Mouse (Mus musculus) layer of hippocampus, adult 9-11 months (tissue): ENCODE measurements around the gene Tle6.

ENCODE experiments used
- DNase-seq: peaks from one replicate; pipeline ENCODE4 v3.0.0; 2022

Tle6 gene

GRCm38 (mm10) chr10:81588739-81589138 is 12.1 kb downstream of the Tle6 start:
- no peak for DNase-seq

GRCm38 (mm10) chr10:81583347-81583746 is 17.5 kb downstream of the Tle6 start:
- no peak for DNase-seq

GRCm38 (mm10) chr10:81580441-81581070 is 20.3 kb downstream of the Tle6 start:
- no peak for DNase-seq

- DNase-seq, result no peak
Observed at GRCm38 (mm10) chr10:81579967-81580366, 20.9 kb downstream of the Tle6 start.

DNA sequence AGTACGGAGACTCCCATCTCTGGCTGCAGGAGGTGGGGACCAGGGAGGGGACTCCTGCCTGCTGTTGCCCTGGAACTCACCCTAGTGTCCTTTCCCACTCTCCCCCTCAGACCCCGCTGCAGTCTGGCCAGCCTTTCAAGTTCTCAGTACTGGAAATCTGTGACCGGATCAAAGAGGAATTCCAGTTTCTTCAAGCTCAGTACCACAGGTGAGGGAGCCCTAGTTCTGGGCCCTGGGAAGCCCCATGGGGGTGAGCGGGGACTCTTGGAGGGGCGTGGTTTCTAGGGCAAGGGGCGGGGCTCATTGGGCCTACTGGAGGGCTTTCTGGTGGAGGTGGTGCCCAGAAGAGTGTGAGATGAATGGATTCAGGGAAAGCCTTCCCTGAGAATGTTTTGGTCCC is 25.2 kb downstream of the Tle6 start:
- no peak for DNase-seq

DNA sequence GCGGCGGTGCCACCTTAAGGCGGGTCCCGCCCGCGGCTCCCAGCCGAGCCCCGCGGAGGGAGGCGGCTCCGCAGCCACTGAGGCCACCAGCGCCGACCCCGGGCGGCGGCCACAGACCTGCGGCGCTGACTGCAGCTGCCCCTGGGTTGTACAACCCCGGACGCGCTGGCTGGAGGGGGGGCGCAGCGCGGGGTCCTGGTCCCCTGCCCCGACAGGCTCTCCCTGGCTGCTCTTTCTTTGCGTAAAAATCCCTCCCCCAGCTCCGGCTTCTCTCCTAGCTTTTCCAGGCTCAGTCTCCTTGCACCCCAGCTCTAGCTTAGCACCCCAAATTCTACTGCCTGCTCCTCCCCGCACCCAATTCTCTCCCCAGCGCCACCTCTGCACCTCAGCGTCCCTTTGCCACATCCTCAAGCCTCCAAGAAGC is 25.7 kb downstream of the Tle6 start:
- DNase-seq, result no peak

DNA sequence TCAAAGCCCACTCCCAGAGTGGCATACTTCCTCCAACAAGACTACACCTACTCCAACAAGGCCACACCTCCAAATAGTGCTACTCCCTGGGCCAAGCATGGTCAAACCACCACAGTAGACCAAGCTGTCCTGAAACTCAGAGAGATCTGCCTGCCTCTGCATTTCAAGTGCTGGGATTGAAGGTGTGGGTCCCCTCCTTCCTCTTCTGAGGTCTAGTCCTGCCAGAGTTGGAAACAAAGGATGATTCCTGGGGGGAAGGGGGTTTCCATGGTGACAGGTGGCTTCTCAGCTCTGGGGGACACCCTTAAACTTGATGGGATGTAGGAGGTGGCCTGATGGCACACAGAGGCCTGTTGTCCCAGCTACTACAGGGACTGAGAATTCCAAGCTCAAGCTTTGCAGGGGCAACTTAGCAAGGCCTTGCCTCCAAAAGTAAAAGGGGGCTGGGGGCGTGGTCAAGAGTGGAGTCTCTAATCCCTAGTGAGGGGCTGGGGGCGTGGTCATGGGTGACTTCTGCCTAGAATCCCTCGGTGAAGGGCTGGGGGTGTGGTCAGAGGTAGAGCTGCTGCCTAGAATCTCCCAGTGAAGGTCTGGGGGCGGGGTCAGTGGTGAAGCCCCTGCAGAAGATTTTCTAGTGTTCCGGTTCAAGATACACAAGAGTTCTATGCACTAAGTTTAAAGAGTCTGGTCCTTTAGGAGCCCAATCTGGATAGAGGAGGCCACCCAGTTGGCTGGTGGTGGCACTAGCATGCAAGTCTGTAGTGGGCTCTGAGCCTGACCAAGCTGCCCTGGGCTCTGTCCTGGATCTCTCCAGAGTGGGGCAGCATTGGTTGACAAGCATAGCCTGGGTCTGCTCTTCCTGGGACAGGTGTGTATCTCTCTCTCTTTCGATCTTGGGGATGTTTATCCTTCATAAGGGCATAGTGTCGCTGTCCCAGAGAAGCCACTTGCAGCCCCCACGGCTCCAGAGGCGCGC is 26.5 kb downstream of the Tle6 start, which contains the start of gene Tle2:
Gene Tle2, plus strand, starts transcription at position 481 of the 976 bp plus-strand sequence.
- DNase-seq, result no peak

DNA sequence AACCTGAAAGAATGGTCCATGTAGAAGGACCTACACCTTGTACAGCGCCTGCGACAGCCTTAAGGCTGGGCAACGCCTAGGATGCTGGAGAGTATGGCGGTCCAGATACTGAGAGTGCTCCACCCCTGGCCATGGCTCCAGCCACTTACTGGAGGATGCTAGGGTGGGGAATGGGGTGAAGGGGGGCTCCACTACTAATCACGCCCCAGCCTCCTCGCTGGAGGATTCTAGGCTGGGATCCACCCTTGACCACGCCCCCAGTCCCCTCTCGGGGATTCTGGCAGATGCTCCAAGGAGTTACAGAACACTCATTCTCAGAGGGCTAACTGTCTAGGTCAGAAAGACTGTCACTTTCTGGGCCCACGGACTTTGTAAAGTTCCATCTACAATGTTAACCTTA is 27.9 kb downstream of the Tle6 start:
- DNase-seq, result no peak

- DNase-seq, result no peak
Observed at GRCm38 (mm10) chr10:81572133-81572671, 28.7 kb downstream of the Tle6 start.

DNA sequence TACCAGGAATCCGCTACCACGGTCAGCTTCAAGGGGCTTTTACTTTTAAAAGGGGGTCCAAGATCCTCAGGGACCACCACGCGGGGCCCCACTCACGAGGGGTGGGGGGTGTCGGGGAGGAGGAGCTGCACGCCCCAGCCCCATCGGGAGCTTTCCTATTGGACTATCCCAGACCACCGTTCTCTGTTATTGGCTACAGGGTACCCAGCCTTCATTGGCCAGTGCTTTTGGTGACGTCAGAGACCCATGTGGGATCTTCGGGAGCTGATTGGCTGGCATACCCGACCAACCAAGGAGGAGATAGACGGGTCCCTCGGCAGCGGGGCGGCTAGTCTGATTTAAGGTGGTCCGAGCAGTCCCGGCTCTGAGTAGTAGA is 29.4 kb downstream of the Tle6 start:
- peak; percentile 100 for DNase-seq

DNA sequence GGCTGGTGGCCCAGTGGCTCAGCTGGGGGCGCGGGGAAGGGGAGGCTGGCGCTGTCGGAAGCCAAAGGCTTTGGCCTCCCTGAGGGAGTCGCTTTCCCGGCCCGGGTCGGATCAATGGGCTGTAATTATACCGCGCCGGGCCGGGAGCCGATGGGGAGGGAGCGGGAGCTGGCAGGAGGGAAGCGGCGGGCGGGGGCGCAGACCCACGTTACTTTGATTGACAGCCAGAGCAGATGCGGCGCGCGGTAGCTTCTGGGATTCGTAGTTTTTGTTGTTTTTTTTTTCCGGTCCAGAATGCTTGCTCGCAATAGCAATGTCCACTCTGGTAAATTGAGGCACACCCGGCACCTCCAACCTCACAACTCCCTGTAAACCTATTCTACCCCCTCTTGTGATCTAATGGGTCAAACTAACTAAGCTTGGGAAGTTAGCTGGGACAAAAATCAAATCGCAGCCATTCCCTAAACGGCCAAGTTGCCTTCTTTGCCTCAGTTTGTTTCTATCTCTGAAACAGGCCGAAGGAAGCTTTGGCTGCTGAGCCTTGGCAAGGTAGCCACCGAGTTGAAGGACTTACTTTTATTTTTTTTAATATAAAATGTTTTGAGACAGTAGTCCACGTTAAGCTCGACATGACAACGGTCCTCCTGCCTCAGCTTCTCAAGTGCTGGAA is 29.9 kb downstream of the Tle6 start:
- DNase-seq, result peak; percentile 96

GRCm38 (mm10) chr10:81570238-81570800 is 30.6 kb downstream of the Tle6 start:
- DNase-seq, result no peak

- DNase-seq, result no peak
Observed at GRCm38 (mm10) chr10:81569507-81570237, 31.2 kb downstream of the Tle6 start.

DNA sequence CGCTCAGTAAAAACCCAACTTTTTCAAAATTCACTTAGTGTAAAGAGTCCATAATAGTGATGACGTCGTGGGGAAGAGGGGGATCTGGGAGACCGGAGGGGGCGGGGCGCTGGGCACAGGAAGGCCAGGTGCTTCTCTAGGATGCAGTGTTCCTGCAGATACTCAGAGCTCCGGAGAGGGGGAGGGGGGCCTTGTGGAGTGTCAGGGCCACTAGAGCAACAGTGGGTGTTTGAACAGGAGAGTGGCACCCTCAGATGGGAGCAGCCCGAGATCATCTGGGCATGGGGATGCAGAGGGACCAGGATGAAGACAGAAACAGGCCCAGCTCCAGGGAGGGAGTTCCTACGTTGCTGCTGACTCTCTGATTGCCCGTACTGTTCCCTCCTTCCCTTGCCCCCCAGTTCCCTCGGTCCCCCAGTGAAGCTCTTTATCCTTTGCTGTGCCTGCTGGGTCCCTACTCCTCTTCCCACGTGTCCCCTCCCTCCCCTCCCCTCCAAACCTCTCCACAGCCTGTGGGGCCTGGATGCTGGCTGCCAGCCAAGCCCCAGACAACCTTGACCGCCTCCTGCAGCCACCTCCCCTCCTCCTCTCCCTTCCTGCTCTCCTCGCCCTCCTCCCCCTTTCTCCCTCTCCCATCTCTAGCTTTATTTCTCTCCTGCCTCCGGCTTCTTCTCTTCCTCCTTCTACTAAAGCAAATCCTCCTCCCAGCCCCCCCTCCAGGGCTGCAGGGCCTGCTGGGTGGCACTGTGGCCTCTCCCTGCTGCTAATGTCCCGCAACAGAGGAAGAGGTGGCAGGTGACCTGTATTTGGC is 32.3 kb downstream of the Tle6 start:
- DNase-seq, result no peak

DNA sequence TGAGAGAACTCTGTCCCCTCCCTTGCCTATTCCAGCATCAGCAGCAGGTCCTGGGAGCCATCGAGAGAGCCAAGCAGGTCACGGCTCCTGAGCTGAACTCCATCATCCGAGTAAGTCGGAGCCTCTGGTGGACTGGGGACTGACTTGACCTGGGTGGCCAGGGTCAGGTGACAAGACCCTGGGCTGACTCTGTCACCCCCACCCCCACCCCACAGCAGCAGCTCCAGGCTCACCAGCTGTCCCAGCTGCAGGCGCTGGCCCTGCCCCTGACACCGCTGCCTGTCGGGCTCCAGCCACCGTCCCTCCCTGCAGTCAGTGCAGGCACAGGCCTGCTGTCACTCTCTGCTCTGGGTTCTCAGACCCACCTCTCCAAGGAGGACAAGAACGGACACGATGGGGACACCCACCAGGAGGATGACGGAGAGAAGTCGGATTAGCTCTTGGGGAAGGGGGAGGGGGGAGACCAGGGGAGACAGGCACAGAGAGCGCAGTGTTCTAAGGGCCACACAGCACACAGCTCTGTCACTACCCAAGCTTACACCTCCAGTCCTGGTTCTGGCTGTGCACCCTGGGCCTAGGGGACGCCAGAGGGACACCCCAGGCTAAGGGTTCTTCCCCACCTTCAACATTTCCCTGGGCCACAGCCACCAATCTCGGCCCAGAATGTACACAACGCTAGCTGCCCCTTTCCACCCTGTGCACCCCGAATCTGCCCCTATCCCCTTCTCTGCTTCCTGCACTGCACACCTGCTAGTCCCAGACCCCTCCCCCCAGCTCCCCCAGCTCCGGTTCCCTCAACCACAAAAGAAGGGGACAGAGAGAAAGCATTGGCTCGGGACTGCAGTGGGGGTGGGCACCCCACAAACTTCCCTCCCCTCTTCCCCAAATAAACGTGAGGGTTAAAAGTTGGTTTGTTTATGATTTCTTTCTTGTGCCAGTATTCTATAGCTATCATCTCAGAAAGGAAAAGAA is 35.3 kb downstream of the Tle6 start:
- no peak for DNase-seq

DNA sequence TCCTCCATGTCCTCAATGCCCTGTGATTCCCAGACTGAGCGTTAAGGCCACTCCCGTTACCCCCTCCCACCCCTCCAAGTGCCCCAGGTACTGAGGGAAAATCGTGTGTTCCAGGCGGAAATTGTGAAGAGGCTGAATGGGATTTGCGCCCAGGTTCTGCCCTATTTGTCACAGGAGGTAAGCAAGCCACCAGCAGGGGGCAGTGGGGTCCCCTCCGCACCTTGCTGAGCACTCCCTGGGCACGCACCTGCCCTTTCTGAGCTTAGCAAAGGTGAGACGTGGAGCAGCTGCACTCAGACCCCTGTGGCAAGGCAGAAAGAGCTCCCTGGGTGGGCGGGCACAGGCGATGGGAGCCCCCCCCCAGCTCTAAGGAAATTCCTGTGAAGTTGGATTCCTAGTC is 36.1 kb downstream of the Tle6 start:
- no peak for DNase-seq

DNA sequence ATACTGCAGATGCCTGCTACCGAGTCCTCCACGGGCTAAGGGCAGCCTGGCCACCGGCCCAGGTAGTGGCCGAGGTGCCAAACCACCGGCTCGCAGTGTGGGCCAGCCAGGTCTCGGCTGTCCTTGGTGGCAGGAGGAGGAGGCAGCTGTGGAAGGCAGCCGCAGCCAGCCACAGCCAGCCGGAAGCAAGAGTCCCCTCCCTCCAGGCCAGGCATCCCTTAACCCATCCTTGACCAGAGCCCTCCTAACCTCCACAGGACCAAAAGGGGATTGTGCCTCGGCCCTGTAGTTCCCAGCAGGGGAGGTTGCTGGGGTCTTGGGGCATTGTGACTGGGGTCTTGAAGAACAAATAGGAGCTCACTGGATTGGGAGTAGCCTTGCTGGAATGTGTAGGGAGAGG is 36.7 kb downstream of the Tle6 start:
- no peak for DNase-seq

DNA sequence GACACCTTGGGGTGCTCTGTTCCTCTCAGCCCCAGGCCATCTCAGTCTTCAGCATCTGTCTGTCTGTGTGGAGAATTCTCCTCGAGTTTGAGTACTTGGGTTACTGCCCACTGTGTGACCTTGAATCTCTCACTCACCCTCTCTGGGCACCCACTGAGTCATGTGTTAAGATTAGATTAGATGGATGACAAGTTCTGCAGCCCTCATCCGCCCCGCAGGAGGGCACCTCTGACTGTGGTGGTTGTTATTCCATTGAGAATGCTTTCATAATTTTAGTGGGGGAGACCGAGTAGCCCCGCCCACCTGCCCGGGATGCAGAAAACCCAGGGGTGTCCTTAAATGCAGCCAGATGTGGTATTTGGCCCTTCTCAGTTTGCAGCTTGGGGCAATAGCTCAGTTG is 37.4 kb downstream of the Tle6 start:
- DNase-seq, result no peak

GRCm38 (mm10) chr10:81562411-81562810 is 38.5 kb downstream of the Tle6 start:
- DNase-seq, result no peak
